Mouse (Mus musculus): Measurements from ENCODE around the gene Tmem260. TPM values are rescaled to one million over a fixed set of nuclear protein-coding genes. Genes with fewer than 3 reads are reported as not detected.

Gene Tmem260
- polyA plus RNA-seq, 1 experiment from 2014 or later: 27.3 TPM

GRCm38 (mm10) chr14:48502573-48502972 lies 56.6 kb downstream of the Tmem260 start:
- peaks cover 9% of the 10 kb centered on the region; the same call in 1 of the 2 replicates for H3K27me3 ChIP-seq (ENCODE audit: control insufficient read depth, insufficient read depth, low read length)
- no peak for ATAC-seq (ENCODE audit: low FRiP score, low TSS enrichment)
- no peak overlapping the region for H3K4me3 ChIP-seq (replicated peaks; ENCODE audit: low read depth, low read length)
- no peak overlapping the region for H3K9ac ChIP-seq (replicated peaks; ENCODE audit: low read length)
- H3K4me2 ChIP-seq (ENCODE audit: low read length): no peak overlapping the region
- no peak for DNase-seq
- H3K9me3 ChIP-seq (ENCODE audit: control insufficient read depth, low read length): no peaks in the 10 kb centered on the region
- no peak overlapping the region for H3K27ac ChIP-seq (replicated peaks; ENCODE audit: low read depth, low read length)
- H3K4me1 ChIP-seq (ENCODE audit: control insufficient read depth, insufficient read depth, low read length): 0 out of 2 replicates have a peak, but pooled peaks cover 6% of the 10 kb centered on the region
- H3K36me3 ChIP-seq (ENCODE audit: control insufficient read depth, insufficient read depth, low read length): 0 out of 2 replicates have a peak, but pooled peaks cover 5% of the 10 kb centered on the region
- WGBS: 91% methylated on average over 7 of the region's 7 CpGs

- H3K4me1 ChIP-seq (ENCODE audit: control insufficient read depth, insufficient read depth, low read length): 0 out of 2 replicates have a peak, but pooled peaks cover 6% of the 10 kb centered on the region
- peak overlapping the region; percentile 34 for H3K4me2 ChIP-seq (ENCODE audit: low read length)
- no peaks in the 10 kb centered on the region for H3K36me3 ChIP-seq (ENCODE audit: control insufficient read depth, insufficient read depth, low read length)
- no peak overlapping the region for H3K4me3 ChIP-seq (replicated peaks; ENCODE audit: low read depth, low read length)
- H3K9ac ChIP-seq (replicated peaks; ENCODE audit: low read length): 0 out of 2 replicates have a peak overlapping the region, but pooled peaks have one; percentile 4
- ATAC-seq (ENCODE audit: low FRiP score, low TSS enrichment): no peak
- H3K27me3 ChIP-seq (ENCODE audit: control insufficient read depth, insufficient read depth, low read length): peaks cover 9% of the 10 kb centered on the region; the same call in 1 of the 2 replicates
- DNase-seq: peak; percentile 36
- WGBS: 20% methylated on average over 18 of the region's 18 CpGs
- no peak overlapping the region for H3K27ac ChIP-seq (replicated peaks; ENCODE audit: low read depth, low read length)
- no peaks in the 10 kb centered on the region for H3K9me3 ChIP-seq (ENCODE audit: control insufficient read depth, low read length)
These were observed 58.0 kb downstream of the Tmem260 start for GRCm38 (mm10) chr14:48503691-48504565.

- Histone ChIP-seq H3K9ac (replicated peaks; ENCODE audit: low read length) (no peak overlapping the region), H3K9me3 (ENCODE audit: control insufficient read depth, low read length) (no peaks in the 10 kb centered on the region), H3K4me2 (ENCODE audit: low read length) (peak overlapping the region; percentile 34), H3K27ac (replicated peaks; ENCODE audit: low read depth, low read length) (no peak overlapping the region), H3K4me3 (replicated peaks; ENCODE audit: low read depth, low read length) (no peak overlapping the region), H3K36me3 (ENCODE audit: control insufficient read depth, insufficient read depth, low read length) (peaks cover 6% of the 10 kb centered on the region; the same call in 1 of the 2 replicates), H3K4me1 (ENCODE audit: control insufficient read depth, insufficient read depth, low read length) (0 out of 2 replicates have a peak, but pooled peaks cover 6% of the 10 kb centered on the region), H3K27me3 (ENCODE audit: control insufficient read depth, insufficient read depth, low read length) (peaks cover 15% of the 10 kb centered on the region)
- WGBS: 10% methylated on average over 9 of the region's 9 CpGs
- ATAC-seq (ENCODE audit: low FRiP score, low TSS enrichment): no peak
- DNase-seq: peak; percentile 9
These were observed 58.6 kb downstream of the Tmem260 start for GRCm38 (mm10) chr14:48504566-48504950.

- Histone ChIP-seq H3K36me3 (ENCODE audit: control insufficient read depth, insufficient read depth, low read length) (peaks cover 11% of the 10 kb centered on the region; the same call in 1 of the 2 replicates), H3K4me2 (ENCODE audit: low read length) (no peak overlapping the region), H3K27ac (replicated peaks; ENCODE audit: low read depth, low read length) (no peak overlapping the region), H3K4me1 (ENCODE audit: control insufficient read depth, insufficient read depth, low read length) (0 out of 2 replicates have a peak, but pooled peaks cover 6% of the 10 kb centered on the region), H3K9ac (replicated peaks; ENCODE audit: low read length) (no peak overlapping the region), H3K4me3 (replicated peaks; ENCODE audit: low read depth, low read length) (no peak overlapping the region), H3K9me3 (ENCODE audit: control insufficient read depth, low read length) (no peaks in the 10 kb centered on the region), H3K27me3 (ENCODE audit: control insufficient read depth, insufficient read depth, low read length) (peaks cover 25% of the 10 kb centered on the region)
- DNase-seq (no peak), ATAC-seq (ENCODE audit: low FRiP score, low TSS enrichment) (no peak)
- 95% methylated on average over 12 of the region's 12 CpGs for WGBS
These were observed 59.7 kb downstream of the Tmem260 start for GRCm38 (mm10) chr14:48505606-48506005.

GRCm38 (mm10) chr14:48507376-48507775 lies 61.5 kb downstream of the Tmem260 start:
- no peak overlapping the region for H3K9ac ChIP-seq (replicated peaks; ENCODE audit: low read length)
- H3K27ac ChIP-seq (replicated peaks; ENCODE audit: low read depth, low read length): no peak overlapping the region
- H3K4me1 ChIP-seq (ENCODE audit: control insufficient read depth, insufficient read depth, low read length): 0 out of 2 replicates have a peak, but pooled peaks cover 16% of the 10 kb centered on the region
- WGBS: 60% methylated on average over 8 of the region's 8 CpGs
- ATAC-seq (ENCODE audit: low FRiP score, low TSS enrichment) (no peak), DNase-seq (peak; percentile 12)
- H3K4me2 ChIP-seq (ENCODE audit: low read length): no peak overlapping the region
- no peak overlapping the region for H3K4me3 ChIP-seq (replicated peaks; ENCODE audit: low read depth, low read length)
- H3K27me3 ChIP-seq (ENCODE audit: control insufficient read depth, insufficient read depth, low read length): peaks cover 25% of the 10 kb centered on the region
- H3K36me3 ChIP-seq (ENCODE audit: control insufficient read depth, insufficient read depth, low read length): peaks cover 11% of the 10 kb centered on the region; the same call in 1 of the 2 replicates
- H3K9me3 ChIP-seq (ENCODE audit: control insufficient read depth, low read length): no peaks in the 10 kb centered on the region

- no peak overlapping the region for H3K4me3 ChIP-seq (replicated peaks; ENCODE audit: low read depth, low read length)
- WGBS: 95% methylated on average over 5 of the region's 5 CpGs
These were observed 63.2 kb downstream of the Tmem260 start for GRCm38 (mm10) chr14:48509131-48509530.

GRCm38 (mm10) chr14:48513098-48513823 lies 67.3 kb downstream of the Tmem260 start:
- Histone ChIP-seq H3K36me3 (ENCODE audit: control insufficient read depth, insufficient read depth, low read length) (peaks cover 11% of the 10 kb centered on the region; the same call in 1 of the 2 replicates), H3K4me2 (ENCODE audit: low read length) (0 out of 2 replicates have a peak overlapping the region, but pooled peaks have one; percentile 11), H3K4me1 (ENCODE audit: control insufficient read depth, insufficient read depth, low read length) (peaks cover 28% of the 10 kb centered on the region), H3K27me3 (ENCODE audit: control insufficient read depth, insufficient read depth, low read length) (peaks cover 29% of the 10 kb centered on the region; the same call in 1 of the 2 replicates), H3K27ac (replicated peaks; ENCODE audit: low read depth, low read length) (no peak overlapping the region; the same call in 1 of the 2 replicates), H3K9ac (replicated peaks; ENCODE audit: low read length) (no peak overlapping the region), H3K9me3 (ENCODE audit: control insufficient read depth, low read length) (no peaks in the 10 kb centered on the region), H3K4me3 (replicated peaks; ENCODE audit: low read depth, low read length) (no peak overlapping the region)
- DNase-seq (peak; percentile 60), ATAC-seq (ENCODE audit: low FRiP score, low TSS enrichment) (peak; percentile 60; the same call in 1 of the 2 replicates)
- 6% methylated on average over 12 of the region's 12 CpGs for WGBS

More at GRCm38 (mm10) chr14:48509131-48509530, 63.2 kb downstream of the Tmem260 start:
- H3K9me3 ChIP-seq (ENCODE audit: control insufficient read depth, low read length): no peaks in the 10 kb centered on the region
- H3K27ac ChIP-seq (replicated peaks; ENCODE audit: low read depth, low read length): no peak overlapping the region
- DNase-seq (no peak), ATAC-seq (ENCODE audit: low FRiP score, low TSS enrichment) (no peak)
- peaks cover 11% of the 10 kb centered on the region; the same call in 1 of the 2 replicates for H3K36me3 ChIP-seq (ENCODE audit: control insufficient read depth, insufficient read depth, low read length)
- H3K4me2 ChIP-seq (ENCODE audit: low read length): no peak overlapping the region
- peaks cover 26% of the 10 kb centered on the region for H3K4me1 ChIP-seq (ENCODE audit: control insufficient read depth, insufficient read depth, low read length)
- no peak overlapping the region for H3K9ac ChIP-seq (replicated peaks; ENCODE audit: low read length)
- H3K27me3 ChIP-seq (ENCODE audit: control insufficient read depth, insufficient read depth, low read length): peaks cover 22% of the 10 kb centered on the region; the same call in 1 of the 2 replicates

GRCm38 (mm10) chr14:48513824-48514493 lies 68.0 kb downstream of the Tmem260 start:
- DNase-seq (no peak), ATAC-seq (ENCODE audit: low FRiP score, low TSS enrichment) (no peak)
- Histone ChIP-seq H3K27ac (replicated peaks; ENCODE audit: low read depth, low read length) (no peak overlapping the region), H3K9me3 (ENCODE audit: control insufficient read depth, low read length) (no peaks in the 10 kb centered on the region), H3K27me3 (ENCODE audit: control insufficient read depth, insufficient read depth, low read length) (peaks cover 32% of the 10 kb centered on the region; the same call in 1 of the 2 replicates), H3K4me3 (replicated peaks; ENCODE audit: low read depth, low read length) (no peak overlapping the region), H3K9ac (replicated peaks; ENCODE audit: low read length) (no peak overlapping the region), H3K4me2 (ENCODE audit: low read length) (no peak overlapping the region), H3K36me3 (ENCODE audit: control insufficient read depth, insufficient read depth, low read length) (peaks cover 11% of the 10 kb centered on the region; the same call in 1 of the 2 replicates), H3K4me1 (ENCODE audit: control insufficient read depth, insufficient read depth, low read length) (peaks cover 28% of the 10 kb centered on the region)
- WGBS: 28% methylated on average over 12 of the region's 12 CpGs
